Mouse (Mus musculus) 3T3-L1 (cell line): ENCODE results near the gene Pef1.

Source experiments
- DNase-seq: peaks from one replicate; pipeline ENCODE4 v3.0.0-alpha.2; 2015; ENCODE audit warnings: low read depth, low spot score

Gene Pef1

GRCm38 (mm10) chr4:130087293-130087692 lies 15.1 kb upstream of the Pef1 start:
- DNase-seq = peak; percentile 90

DNA sequence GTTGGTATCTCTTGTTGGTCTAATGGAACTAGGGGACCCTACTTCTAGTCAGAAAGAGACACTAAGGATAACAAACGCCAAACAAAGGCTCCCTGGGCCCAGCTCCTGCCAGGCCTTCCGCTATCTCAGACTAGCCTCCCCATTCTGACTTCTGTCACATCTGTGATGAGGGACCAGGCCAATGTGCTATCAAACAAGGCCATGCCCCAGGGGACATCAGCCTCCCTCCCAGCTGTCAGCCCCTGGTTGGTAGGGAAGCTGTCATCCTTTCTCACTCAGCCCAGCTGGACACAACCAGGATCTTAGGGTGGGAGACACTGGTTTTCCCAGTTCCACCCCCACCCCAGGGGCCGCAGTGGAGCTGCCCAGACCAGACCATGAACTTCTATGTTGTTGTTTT lies 7.2 kb upstream of the Pef1 start:
- DNase-seq = no peak

- DNase-seq = peak; percentile 36
Observed at GRCm38 (mm10) chr4:130101183-130101582, 1.2 kb upstream of the Pef1 start.

- DNase-seq = peak; percentile 20
Observed at GRCm38 (mm10) chr4:130103632-130104031, 1.3 kb downstream of the Pef1 start.

- peak; percentile 89 for DNase-seq
Observed at GRCm38 (mm10) chr4:130104584-130104983, 2.2 kb downstream of the Pef1 start.

GRCm38 (mm10) chr4:130107065-130107443 lies 4.7 kb downstream of the Pef1 start:
- no peak for DNase-seq

DNA sequence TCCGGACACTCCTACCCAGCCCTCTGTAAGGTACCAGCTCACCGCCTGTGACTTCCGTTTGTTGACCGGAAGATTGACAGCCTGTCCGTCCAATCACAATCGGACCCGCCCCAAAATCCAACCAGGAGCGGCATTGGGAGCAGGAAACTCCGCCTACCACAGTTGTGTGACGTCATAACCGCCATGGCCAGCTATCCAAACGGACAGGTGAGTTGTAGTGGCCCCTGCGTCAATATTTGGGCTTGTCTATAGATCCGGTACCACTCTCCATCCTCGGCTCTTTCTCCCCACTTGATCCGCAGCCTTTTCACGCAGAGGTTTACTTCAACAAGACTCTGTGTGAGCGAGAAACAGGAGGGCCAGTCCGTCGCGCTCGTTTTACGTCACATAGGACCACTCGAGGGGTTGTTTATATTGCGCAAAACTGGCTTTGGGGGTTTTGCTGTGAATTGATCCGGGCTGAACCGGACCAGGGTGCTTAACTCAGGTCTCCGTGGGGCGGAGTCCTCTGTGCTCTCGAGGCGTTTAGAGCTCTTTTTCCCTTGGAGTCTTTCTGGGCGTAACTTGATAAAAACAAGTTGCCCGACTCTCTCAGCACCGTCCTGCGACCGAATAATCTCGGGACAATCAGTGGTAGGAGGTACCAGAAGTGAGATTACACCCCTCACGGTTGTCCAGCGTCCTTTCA lies 5.2 kb downstream of the Pef1 start:
- peak; percentile 100 for DNase-seq

DNA sequence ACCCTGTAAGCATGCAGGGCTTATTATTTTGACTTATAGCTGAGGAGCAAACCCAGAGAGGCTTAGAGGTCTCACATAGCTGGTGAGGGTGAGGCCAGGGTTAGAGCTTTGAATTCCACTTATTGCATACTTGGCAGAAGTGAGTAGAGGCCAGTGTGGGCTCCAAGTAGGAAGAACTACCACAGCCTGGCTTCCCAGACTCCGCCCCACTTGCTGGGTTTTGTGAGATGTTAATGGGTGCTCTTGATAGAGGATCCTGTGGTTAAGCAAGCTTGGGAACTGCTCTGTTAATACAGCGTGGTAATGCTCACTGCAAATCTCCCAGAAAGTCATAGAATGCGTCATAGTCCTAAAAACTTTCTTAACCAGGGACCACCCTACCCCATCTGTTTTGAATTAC lies 6.6 kb downstream of the Pef1 start:
- DNase-seq = peak; percentile 91

DNA sequence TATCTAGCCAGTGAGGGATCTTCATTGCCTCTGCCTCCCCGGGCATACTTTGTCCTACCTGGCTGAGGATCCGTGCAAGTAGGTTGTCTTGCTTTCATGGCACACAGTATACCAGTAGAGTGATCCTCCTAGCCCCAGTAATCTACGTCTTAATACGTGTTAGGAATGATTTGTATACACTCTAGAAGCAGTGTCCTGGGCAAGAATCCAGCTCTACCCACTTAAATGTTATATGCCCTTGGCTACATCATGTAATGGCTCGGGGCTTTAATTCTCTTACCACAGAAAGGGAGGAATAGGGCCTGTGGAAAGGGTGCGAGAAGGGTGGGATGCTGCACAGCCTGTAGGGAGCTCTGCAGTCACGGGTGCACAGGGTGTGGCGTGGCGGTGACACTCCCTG lies 7.3 kb downstream of the Pef1 start:
- peak; percentile 49 for DNase-seq

- DNase-seq = no peak
Observed at GRCm38 (mm10) chr4:130110091-130110490, 7.7 kb downstream of the Pef1 start.

GRCm38 (mm10) chr4:130112299-130112698 lies 9.9 kb downstream of the Pef1 start:
- peak; percentile 88 for DNase-seq

DNA sequence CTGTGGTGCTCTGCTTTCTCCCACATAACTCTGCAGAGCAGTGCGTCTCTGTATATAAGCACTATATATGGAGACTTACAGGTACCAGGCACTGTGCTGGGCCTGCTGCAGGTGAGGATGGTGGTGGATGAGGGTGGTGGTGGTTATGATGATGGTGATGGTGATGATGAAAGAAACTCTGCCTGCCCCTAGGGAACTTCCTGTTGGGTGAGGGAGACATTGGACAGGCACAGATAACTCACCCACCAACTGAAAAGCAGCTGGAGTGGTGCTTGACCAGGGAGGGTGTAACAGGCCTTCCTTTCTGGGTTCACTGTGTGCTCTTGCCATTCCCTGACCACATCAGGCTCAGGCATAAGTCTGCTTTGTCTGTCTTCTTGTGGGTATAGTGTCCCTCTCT lies 10.4 kb downstream of the Pef1 start:
- DNase-seq = peak; percentile 37

- no peak for DNase-seq
Observed at GRCm38 (mm10) chr4:130120752-130121151, 18.4 kb downstream of the Pef1 start.

DNA sequence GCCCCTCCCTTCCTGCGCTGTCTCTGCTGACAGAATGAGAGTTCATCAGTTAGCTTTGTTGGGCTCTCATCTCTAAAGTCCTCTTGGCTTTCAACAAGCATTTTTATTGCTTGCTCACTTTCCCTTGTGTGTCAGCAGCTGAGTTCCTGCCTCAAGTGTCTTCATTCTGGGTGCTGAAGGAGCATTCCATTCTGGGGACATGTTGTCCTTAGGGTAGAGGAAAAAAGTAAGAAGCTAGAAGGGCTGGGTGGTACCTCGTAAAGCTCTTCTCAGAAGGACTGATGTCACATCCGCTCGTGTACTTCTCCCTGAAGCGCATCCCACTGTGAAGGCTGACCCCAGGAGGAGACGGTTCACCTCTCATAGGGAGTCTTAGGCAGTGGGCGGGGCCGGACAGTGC lies 19.2 kb downstream of the Pef1 start:
- DNase-seq = no peak

GRCm38 (mm10) chr4:130123020-130123419 lies 20.7 kb downstream of the Pef1 start:
- DNase-seq = no peak

GRCm38 (mm10) chr4:130124110-130124509 lies 21.8 kb downstream of the Pef1 start:
- DNase-seq = no peak

DNA sequence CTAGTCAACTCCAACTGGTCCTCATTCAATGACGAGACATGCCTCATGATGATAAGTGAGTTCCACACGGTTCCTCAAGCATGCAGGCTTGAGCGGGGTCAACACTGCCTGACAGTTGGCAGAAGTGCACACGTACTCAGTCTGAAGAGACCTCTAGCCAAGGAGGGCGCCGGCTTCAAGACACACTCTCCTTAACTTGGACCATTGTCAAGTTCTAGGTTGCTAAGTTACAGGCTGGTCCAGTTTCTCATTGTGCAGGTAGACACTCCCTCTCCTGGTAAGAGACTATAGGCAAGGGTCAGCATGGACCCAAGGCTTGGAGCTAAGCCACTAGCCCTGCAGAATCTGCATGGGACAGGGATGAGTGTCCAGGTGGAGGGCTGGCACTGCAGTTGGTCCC lies 22.8 kb downstream of the Pef1 start:
- peak; percentile 38 for DNase-seq

- peak; percentile 90 for DNase-seq
Observed at GRCm38 (mm10) chr4:130125935-130126334, 23.6 kb downstream of the Pef1 start.

DNA sequence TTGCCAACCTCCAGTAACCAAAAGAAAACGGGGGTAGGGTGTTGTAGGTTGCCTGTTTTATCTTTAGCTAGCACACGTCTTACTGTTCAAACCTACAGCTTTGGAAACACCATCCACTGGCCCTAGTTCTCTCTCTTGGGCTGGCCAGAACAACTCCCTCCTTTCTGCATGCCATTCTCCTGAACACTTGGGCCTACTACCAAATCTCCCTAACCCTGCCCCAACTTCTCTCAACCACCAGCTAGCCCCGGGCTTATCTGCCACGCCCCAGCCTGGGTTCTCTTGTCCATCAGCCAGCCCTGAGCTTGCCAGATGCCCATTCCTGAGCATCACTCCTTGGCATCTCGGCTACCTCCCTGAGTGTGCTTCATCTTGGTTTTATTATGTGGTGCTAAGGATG lies 26.5 kb downstream of the Pef1 start:
- peak; percentile 70 for DNase-seq

- DNase-seq = no peak
Observed at GRCm38 (mm10) chr4:130130082-130130481, 27.7 kb downstream of the Pef1 start.

- no peak for DNase-seq
Observed at GRCm38 (mm10) chr4:130130641-130131350, 28.4 kb downstream of the Pef1 start.

DNA sequence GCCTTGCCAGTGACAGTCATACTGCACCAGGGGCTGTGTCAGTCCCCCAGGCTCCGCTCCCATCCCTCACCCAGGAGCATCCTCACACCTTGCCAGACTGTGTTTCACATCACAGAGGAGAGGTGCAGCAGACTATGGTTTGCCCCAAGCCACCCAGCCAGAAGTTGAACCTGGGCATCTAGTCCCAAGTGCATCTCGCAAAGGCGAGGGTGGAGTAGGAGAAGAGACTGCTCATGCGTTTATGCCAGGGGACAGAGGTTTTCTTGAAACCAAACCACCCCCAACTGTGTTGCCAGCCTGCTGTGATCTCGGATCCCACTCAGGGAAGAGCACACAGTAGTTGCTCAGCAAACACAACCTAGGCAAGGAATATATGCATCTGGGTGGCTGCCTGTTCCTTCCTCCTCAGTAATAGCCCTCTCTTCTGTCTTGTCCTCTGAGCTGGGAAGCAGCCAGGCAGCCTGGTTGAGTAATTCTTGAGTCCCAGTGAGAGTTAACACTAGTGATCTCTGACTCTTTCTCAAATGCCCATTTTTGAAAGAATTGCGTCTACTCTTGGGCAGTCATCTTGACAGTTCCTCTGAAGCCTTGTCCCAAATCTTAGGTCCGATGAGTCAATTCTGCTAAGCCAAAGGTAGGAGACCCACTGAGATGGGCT lies 29.2 kb downstream of the Pef1 start:
- DNase-seq = peak; percentile 27

- no peak for DNase-seq
Observed at GRCm38 (mm10) chr4:130133399-130133798, 31.0 kb downstream of the Pef1 start.
